Mouse (Mus musculus) left cerebral cortex, adult 8-10 months (tissue): ENCODE data around the gene Nedd4. TPM values are rescaled to one million over a fixed set of nuclear protein-coding genes. Genes with fewer than 3 reads are reported as not detected.

ENCODE experiments used
- DNase-seq, 2 experiments: peaks; one replicate each; pipeline ENCODE4 v3.0.0; 2022; ENCODE audit warnings: low spot score in 2 of 2
- total RNA-seq, 4 experiments: library from RNA; stranded (reverse); gene quantifications; 2 replicates each; pipeline ENCODE4 v1.2.4; 2022

Nedd4 gene
- total RNA-seq, 4 experiments from 2014 or later: 276 to 301 (median 288) TPM

DNA sequence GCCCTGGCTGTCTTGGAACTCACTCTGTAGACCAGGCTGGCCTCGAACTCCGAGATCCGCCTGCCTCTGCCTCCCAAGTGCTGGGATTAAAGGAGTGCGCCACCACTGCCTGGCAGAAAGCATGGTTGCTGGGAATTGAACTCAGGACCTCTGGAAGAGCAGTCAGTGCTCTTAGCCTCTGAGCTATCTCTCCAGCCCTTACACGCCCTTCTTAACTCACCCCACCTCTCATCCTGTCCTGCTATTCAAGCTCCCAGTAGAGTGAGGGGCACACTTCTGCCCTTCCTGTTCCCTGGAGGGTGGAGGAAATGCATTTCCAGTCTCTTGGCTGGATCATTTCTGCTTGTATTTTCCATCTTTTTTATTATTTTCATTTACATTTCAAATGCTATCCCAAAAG lies 15.5 kb downstream of the Nedd4 start:
- DNase-seq: no peak

- DNase-seq: no peak
Observed at GRCm38 (mm10) chr9:72678771-72679170, 16.6 kb downstream of the Nedd4 start.

DNA sequence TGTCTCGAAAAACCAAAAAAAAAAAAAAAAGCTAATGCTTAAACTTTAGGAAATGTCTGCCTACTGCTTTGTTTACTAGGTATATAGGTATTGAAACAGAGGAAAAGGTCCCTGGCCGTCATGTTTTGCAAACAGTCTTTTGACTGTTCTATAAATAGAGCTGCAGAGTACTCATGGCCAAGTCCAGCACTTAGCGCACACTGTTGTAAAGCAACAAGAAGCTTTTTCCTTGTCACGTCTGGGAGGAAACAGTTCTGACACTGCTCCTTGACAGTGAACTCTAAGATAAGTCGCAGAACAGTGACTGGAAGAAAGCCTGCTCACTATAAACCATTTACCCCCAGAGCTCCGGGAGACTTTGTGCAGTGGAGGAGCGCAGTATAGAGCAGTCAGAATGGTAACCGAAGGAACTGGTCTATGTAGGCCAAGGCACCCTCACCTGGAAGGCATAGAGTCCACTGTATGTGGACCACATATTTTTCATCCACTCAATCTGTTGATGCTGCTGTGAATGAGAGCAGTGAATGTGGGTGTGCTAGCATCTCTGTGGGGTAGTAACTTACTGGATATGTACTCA lies 19.6 kb downstream of the Nedd4 start:
- no peak for DNase-seq

GRCm38 (mm10) chr9:72683268-72683667 lies 21.1 kb downstream of the Nedd4 start:
- DNase-seq: no peak

DNA sequence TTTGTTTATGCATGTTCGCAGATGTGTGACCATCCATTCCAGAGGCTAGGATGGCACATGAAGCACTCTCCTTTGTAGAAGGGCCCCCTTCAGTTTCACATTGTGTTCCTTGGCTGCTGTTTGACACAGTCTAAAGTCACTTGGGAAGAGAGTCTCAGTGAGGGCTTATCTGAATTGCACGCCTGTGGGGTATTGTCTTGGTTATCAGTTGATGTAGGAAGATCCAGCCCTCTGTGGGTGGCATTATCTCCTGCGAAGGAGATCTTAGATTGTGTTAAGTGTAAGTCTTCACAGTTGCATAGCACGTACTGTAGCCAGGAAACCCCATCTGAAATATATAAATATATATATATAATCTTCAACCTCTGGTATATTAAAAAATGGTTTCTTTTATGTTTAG lies 23.1 kb downstream of the Nedd4 start:
- DNase-seq: no peak

- DNase-seq: no peak
Observed at GRCm38 (mm10) chr9:72686506-72686905, 24.4 kb downstream of the Nedd4 start.

- no peak for DNase-seq
Observed at GRCm38 (mm10) chr9:72689522-72689921, 27.4 kb downstream of the Nedd4 start.

GRCm38 (mm10) chr9:72690811-72691210 lies 28.7 kb downstream of the Nedd4 start:
- DNase-seq: no peak

DNA sequence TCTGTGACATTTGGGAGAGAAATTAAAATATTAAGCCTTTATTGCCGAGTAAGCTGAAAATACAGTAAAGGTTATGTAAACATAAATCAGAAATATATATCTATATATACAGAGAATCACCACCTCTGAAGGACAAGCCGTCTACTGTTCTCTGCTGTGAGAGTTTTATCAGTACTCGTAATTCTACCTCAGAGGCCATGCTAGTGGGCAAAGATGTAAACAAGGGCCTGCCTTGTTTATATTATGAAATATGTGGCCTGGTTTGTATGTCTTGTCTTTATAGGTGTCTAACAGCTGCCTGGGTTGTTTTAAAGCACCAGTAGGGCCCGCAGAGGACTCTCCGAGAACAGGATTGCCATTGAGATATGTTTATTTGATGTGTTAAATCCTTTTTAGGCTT lies 29.8 kb downstream of the Nedd4 start:
- no peak for DNase-seq

DNA sequence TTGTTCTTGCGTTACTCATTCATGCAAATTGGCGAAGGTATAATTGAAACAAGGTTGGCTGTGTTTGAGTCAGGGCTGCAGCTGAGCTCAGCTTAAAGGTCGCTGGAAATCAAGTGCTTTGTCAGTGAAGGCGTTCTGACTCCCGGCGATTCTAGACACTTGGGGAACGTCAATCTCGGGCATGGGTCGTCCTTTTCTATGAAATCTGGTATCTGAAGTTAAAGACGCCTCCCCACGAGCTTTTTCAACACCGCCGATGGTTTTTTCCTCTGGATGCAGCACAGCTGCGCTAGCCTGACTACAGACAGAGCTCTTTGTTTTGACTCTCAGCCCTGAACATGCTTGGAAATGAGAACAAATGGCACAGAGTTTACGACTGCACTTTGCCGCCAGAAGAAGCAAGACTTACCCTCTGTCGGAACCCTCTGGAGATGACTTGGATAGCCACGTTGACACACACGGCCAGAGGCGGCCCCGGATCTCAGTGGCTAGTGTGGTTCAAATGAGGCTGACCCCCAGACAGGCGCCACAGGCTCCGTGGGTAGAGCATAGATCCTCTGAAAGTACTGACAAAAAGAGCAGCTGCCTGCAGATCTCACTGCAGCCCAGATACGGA lies 31.0 kb downstream of the Nedd4 start:
- DNase-seq: no peak

DNA sequence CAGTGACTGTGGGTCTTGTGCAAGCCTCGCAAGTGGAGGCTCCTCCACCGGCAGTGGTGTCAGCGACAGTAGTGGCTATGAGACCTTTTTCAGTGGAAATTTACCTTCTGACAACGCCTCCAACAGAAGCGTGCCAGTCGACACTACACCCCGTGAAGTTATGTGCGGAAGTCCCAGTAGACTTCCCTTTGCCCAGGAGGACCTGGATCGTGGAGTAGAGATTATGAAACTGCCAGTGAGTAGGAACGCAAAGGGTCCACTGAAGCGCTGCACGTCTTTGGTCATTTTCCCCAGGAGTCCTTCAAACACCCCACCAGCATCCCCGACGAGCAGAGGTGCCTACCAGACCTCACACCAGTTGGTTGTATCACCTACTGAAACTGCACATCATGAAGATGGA lies 31.7 kb downstream of the Nedd4 start:
- DNase-seq: no peak

DNA sequence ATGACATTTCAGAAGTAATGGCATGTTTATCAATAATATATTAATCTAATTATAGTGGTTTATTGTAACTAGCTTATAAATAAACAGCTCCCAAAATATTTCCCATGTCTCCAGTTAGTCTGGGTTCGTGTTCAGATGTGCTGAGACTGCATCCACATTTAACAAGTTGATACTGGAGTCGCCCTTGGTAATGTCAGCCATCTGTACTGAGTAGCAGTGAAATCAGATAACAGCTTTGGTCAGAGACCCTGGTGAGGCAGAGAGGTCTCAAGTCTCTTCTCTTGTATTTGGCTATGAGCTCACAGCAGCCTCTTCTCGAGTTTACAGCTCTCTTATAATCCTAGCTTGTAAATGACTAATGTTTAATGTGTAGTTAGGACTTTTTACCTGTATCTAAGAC lies 34.4 kb downstream of the Nedd4 start:
- DNase-seq: no peak

GRCm38 (mm10) chr9:72697779-72698178 lies 35.6 kb downstream of the Nedd4 start:
- DNase-seq: no peak

DNA sequence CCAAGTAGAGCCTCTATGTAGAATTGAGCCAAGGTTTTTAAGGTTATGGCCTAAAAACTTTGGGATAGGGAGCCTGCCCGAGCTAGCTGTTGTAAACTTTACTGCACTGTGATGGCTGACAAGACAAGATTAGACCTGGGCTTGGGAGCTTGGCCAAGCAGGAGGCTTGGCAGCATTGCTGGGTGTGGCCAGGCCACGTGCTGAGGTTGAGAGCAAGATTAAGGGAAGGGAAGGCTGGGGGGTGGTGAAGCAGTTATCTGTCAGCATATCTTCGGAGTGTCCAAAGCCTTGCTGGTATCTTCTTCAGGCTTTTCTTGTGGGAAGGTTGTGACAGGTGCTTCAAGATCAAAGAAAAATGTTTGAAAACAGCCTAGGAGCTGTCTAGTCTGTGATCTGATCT lies 37.6 kb downstream of the Nedd4 start:
- DNase-seq: no peak

- DNase-seq: no peak
Observed at GRCm38 (mm10) chr9:72701441-72701840, 39.3 kb downstream of the Nedd4 start.

GRCm38 (mm10) chr9:72702075-72702474 lies 39.9 kb downstream of the Nedd4 start:
- no peak for DNase-seq

GRCm38 (mm10) chr9:72703142-72703541 lies 41.0 kb downstream of the Nedd4 start:
- DNase-seq: no peak

DNA sequence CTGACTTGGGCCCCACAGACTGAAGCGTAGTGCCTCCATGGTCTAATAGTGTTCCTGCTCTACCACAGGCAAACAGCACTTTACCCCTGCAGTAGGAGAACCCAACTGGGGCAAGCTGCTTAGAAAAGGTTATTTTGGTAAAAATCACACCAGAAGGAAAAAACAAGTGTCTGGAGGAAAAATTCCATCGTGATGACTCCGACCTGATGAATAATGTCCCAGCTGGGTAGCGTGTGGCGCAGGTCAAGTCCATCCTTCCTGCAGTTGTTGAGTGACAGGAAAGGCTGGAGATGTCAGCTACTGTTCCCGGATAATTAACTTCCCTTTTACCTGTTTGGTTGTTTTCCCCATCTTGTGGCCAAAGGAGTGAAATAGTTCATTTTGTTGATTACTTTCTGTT lies 41.6 kb downstream of the Nedd4 start:
- no peak for DNase-seq

DNA sequence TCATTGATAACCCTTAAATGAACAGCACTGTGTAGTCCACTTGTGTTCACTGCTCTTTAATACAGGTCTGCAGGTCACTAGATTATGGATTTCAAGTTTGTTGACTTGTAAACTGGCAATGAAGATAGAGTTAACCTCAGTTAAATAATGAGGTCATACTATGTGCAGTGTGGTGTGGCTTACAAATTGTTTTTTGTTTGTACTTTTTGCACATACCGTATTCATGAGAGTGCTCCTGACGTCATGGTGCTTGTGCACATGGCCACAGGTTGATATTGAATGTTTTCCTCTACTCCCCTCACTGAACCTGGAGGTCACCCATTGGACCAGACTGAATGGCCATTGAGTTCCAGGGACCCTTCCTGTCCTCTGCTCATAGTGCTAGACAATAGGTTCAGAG lies 43.1 kb downstream of the Nedd4 start:
- DNase-seq: no peak

DNA sequence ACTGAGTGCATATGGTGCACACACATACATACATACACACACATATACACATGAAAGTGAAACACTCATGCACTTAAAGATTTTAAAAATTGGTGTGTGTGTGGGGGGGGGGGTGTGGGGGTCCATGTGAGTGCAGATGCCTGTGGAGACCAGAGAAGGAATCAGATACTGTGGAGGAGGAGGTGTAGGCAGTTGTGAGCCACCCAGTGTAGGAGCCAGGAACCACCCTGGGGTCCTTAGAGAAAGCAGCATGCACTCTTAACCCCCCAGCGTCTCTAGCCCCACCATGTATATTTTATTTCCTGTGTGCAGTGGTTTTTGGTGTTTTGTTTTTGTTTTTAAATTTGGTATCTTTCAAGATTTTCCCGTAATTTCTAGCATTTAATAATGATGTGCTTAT lies 45.9 kb downstream of the Nedd4 start:
- DNase-seq: no peak

- DNase-seq: no peak
Observed at GRCm38 (mm10) chr9:72708690-72709089, 46.5 kb downstream of the Nedd4 start.

DNA sequence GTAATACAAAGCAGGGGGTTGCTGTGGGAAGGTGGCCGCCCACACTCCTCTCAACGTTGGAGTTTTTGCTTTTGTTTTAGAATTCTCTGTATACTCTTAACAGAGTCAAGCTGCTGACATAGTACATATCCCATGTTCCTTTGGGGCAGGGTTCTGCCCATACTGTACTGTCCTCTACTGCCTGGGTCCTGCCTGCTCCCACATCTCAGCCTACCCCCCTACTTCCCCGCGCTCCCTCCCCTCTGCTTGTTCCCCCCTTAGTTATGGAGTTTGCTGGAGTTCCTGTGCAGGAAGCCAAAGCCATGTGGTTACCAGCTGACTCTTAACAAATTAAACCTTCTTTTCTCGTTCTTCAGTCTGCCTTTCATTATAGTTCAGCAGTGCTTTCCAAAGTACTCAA lies 47.9 kb downstream of the Nedd4 start:
- DNase-seq: no peak

GRCm38 (mm10) chr9:72714945-72715344 lies 52.8 kb downstream of the Nedd4 start:
- DNase-seq: no peak

DNA sequence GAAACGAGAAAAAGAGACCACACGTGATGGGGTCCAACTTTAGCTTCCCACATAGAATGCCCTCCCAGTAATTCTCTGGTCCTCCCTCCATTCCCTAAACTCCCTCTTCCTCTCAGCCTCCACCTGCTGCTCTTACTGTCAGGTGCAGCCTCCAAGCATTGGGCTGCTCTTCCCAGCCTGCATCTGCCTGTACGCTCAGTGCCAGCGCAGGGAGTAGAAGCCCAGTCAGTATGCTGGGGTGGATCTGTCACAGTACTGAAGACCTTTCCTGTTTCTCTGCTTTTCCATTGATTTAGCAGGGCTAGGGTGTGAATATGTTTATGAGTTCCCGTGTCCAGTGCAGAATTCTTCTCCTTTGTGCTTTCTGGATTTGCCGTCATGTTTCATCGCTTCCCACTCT lies 54.1 kb downstream of the Nedd4 start:
- DNase-seq: no peak
